Mouse (Mus musculus): ENCODE data around the gene Tbxas1.

GRCm38 (mm10) chr6:39113141-39113540 is 237.9 kb downstream of the Tbxas1 start:
- TF ChIP-seq CTCF (conservative IDR thresholded peaks at IDR 0.05; ENCODE audit: low read length), result no peak
- TF ChIP-seq NANOG (IDR thresholded peaks at IDR 0.05; ENCODE audit: borderline replicate concordance, low read length), result no peak
